Mouse (Mus musculus): ENCODE measurements at regions not wholly inside any gene's neighbourhood (a gene's known extent, or its start where the extent isn't known, plus 50 kb on each side); places are given as distances from the start of the nearest gene placed in this dataset.

- DNase-seq (ENCODE audit: low spot score) (no peak), ATAC-seq (replicated peaks; ENCODE audit: low FRiP score) (no peak)
- H3K9ac ChIP-seq (ENCODE audit: low read depth, low read length), result no peak overlapping the region
- no peak overlapping the region for H3K4me2 ChIP-seq
- H3K4me3 ChIP-seq (ENCODE audit: low read depth, low read length), result no peak overlapping the region
- H3K9me3 ChIP-seq (ENCODE audit: control insufficient read depth, low read length), result no peaks in the 10 kb centered on the region
- no peak overlapping the region for H3K27ac ChIP-seq (ENCODE audit: low read depth, low read length)
- H3K27me3 ChIP-seq (replicated peaks; ENCODE audit: control insufficient read depth, insufficient read depth, low read length), result no peaks in the 10 kb centered on the region
- no peaks in the 10 kb centered on the region for H3K4me1 ChIP-seq (replicated peaks; ENCODE audit: control insufficient read depth, insufficient read depth, low read length)
- WGBS, result 53% methylated on average over 5 of the region's 5 CpGs
- no peaks in the 10 kb centered on the region for H3K36me3 ChIP-seq (ENCODE audit: control insufficient read depth, insufficient read depth, low read length)
Observed at GRCm38 (mm10) chr11:64643171-64643570, 206.7 kb upstream of the F930015N05Rik start.

GRCm38 (mm10) chr11:64647938-64648337 is 211.5 kb upstream of the F930015N05Rik start:
- H3K4me1 ChIP-seq (replicated peaks; ENCODE audit: control insufficient read depth, insufficient read depth, low read length), result no peaks in the 10 kb centered on the region

GRCm38 (mm10) chr11:64650571-64651282 is 214.3 kb upstream of the F930015N05Rik start:
- Histone ChIP-seq H3K27me3 (replicated peaks; ENCODE audit: control insufficient read depth, insufficient read depth, low read length) (no peaks in the 10 kb centered on the region), H3K4me1 (replicated peaks; ENCODE audit: control insufficient read depth, insufficient read depth, low read length) (no peaks in the 10 kb centered on the region), H3K4me3 (ENCODE audit: low read depth, low read length) (no peak overlapping the region), H3K4me2 (no peak overlapping the region), H3K27ac (ENCODE audit: low read depth, low read length) (no peak overlapping the region), H3K36me3 (ENCODE audit: control insufficient read depth, insufficient read depth, low read length) (no peaks in the 10 kb centered on the region), H3K9ac (ENCODE audit: low read depth, low read length) (no peak overlapping the region), H3K9me3 (ENCODE audit: control insufficient read depth, low read length) (no peaks in the 10 kb centered on the region)
- no peak for ATAC-seq (replicated peaks; ENCODE audit: low FRiP score)
- 68% methylated on average over 10 of the region's 10 CpGs for WGBS
- DNase-seq (ENCODE audit: low spot score), result no peak

More at GRCm38 (mm10) chr11:64647938-64648337, 211.5 kb upstream of the F930015N05Rik start:
- DNase-seq (ENCODE audit: low spot score) (no peak), ATAC-seq (replicated peaks; ENCODE audit: low FRiP score) (no peak)
- H3K4me2 ChIP-seq, result no peak overlapping the region
- 57% methylated on average over 2 of the region's 2 CpGs for WGBS
- H3K27ac ChIP-seq (ENCODE audit: low read depth, low read length), result no peak overlapping the region
- no peaks in the 10 kb centered on the region for H3K27me3 ChIP-seq (replicated peaks; ENCODE audit: control insufficient read depth, insufficient read depth, low read length)
- H3K4me3 ChIP-seq (ENCODE audit: low read depth, low read length), result no peak overlapping the region
- no peaks in the 10 kb centered on the region for H3K36me3 ChIP-seq (ENCODE audit: control insufficient read depth, insufficient read depth, low read length)
- H3K9ac ChIP-seq (ENCODE audit: low read depth, low read length), result no peak overlapping the region
- no peaks in the 10 kb centered on the region for H3K9me3 ChIP-seq (ENCODE audit: control insufficient read depth, low read length)

GRCm38 (mm10) chr11:64652811-64653210 is 216.4 kb upstream of the F930015N05Rik start:
- Histone ChIP-seq H3K27me3 (replicated peaks; ENCODE audit: control insufficient read depth, insufficient read depth, low read length) (no peaks in the 10 kb centered on the region), H3K27ac (ENCODE audit: low read depth, low read length) (no peak overlapping the region), H3K9ac (ENCODE audit: low read depth, low read length) (no peak overlapping the region), H3K4me1 (replicated peaks; ENCODE audit: control insufficient read depth, insufficient read depth, low read length) (no peaks in the 10 kb centered on the region), H3K4me2 (no peak overlapping the region), H3K9me3 (ENCODE audit: control insufficient read depth, low read length) (no peaks in the 10 kb centered on the region), H3K4me3 (ENCODE audit: low read depth, low read length) (no peak overlapping the region), H3K36me3 (ENCODE audit: control insufficient read depth, insufficient read depth, low read length) (no peaks in the 10 kb centered on the region)
- DNase-seq (ENCODE audit: low spot score), result no peak
- ATAC-seq (replicated peaks; ENCODE audit: low FRiP score), result no peak

- no peak overlapping the region for H3K9ac ChIP-seq (ENCODE audit: low read depth, low read length)
- H3K27ac ChIP-seq (ENCODE audit: low read depth, low read length), result no peak overlapping the region
- H3K36me3 ChIP-seq (ENCODE audit: control insufficient read depth, insufficient read depth, low read length), result no peaks in the 10 kb centered on the region
- 47% methylated on average over 1 of the region's 1 CpGs for WGBS
- no peaks in the 10 kb centered on the region for H3K9me3 ChIP-seq (ENCODE audit: control insufficient read depth, low read length)
- H3K4me2 ChIP-seq, result no peak overlapping the region
- DNase-seq (ENCODE audit: low spot score) (no peak), ATAC-seq (replicated peaks; ENCODE audit: low FRiP score) (no peak)
- H3K4me3 ChIP-seq (ENCODE audit: low read depth, low read length), result no peak overlapping the region
- no peaks in the 10 kb centered on the region for H3K4me1 ChIP-seq (replicated peaks; ENCODE audit: control insufficient read depth, insufficient read depth, low read length)
- H3K27me3 ChIP-seq (replicated peaks; ENCODE audit: control insufficient read depth, insufficient read depth, low read length), result no peaks in the 10 kb centered on the region
Observed at GRCm38 (mm10) chr11:64655162-64655561, 218.7 kb upstream of the F930015N05Rik start.

- 54% methylated on average over 6 of the region's 6 CpGs for WGBS
- ATAC-seq (replicated peaks; ENCODE audit: low FRiP score) (no peak), DNase-seq (ENCODE audit: low spot score) (no peak)
- Histone ChIP-seq H3K27me3 (replicated peaks; ENCODE audit: control insufficient read depth, insufficient read depth, low read length) (no peaks in the 10 kb centered on the region), H3K4me1 (replicated peaks; ENCODE audit: control insufficient read depth, insufficient read depth, low read length) (no peaks in the 10 kb centered on the region), H3K9me3 (ENCODE audit: control insufficient read depth, low read length) (no peaks in the 10 kb centered on the region), H3K4me3 (ENCODE audit: low read depth, low read length) (no peak overlapping the region), H3K4me2 (no peak overlapping the region), H3K27ac (ENCODE audit: low read depth, low read length) (no peak overlapping the region), H3K9ac (ENCODE audit: low read depth, low read length) (no peak overlapping the region), H3K36me3 (ENCODE audit: control insufficient read depth, insufficient read depth, low read length) (no peaks in the 10 kb centered on the region)
Observed at GRCm38 (mm10) chr11:64663166-64663565, 226.7 kb upstream of the F930015N05Rik start.

GRCm38 (mm10) chr11:64667010-64667409 is 230.6 kb upstream of the F930015N05Rik start:
- Histone ChIP-seq H3K9ac (ENCODE audit: low read depth, low read length) (no peak overlapping the region), H3K4me2 (no peak overlapping the region), H3K4me3 (ENCODE audit: low read depth, low read length) (no peak overlapping the region), H3K36me3 (ENCODE audit: control insufficient read depth, insufficient read depth, low read length) (no peaks in the 10 kb centered on the region), H3K4me1 (replicated peaks; ENCODE audit: control insufficient read depth, insufficient read depth, low read length) (no peaks in the 10 kb centered on the region), H3K27ac (ENCODE audit: low read depth, low read length) (no peak overlapping the region), H3K9me3 (ENCODE audit: control insufficient read depth, low read length) (no peaks in the 10 kb centered on the region), H3K27me3 (replicated peaks; ENCODE audit: control insufficient read depth, insufficient read depth, low read length) (no peaks in the 10 kb centered on the region)
- no peak for DNase-seq (ENCODE audit: low spot score)
- no peak for ATAC-seq (replicated peaks; ENCODE audit: low FRiP score)
- WGBS, result 77% methylated on average over 3 of the region's 3 CpGs

- Histone ChIP-seq H3K27ac (ENCODE audit: low read depth, low read length) (no peak overlapping the region), H3K4me3 (ENCODE audit: low read depth, low read length) (no peak overlapping the region), H3K36me3 (ENCODE audit: control insufficient read depth, insufficient read depth, low read length) (no peaks in the 10 kb centered on the region), H3K4me1 (replicated peaks; ENCODE audit: control insufficient read depth, insufficient read depth, low read length) (no peaks in the 10 kb centered on the region), H3K4me2 (no peak overlapping the region), H3K27me3 (replicated peaks; ENCODE audit: control insufficient read depth, insufficient read depth, low read length) (no peaks in the 10 kb centered on the region), H3K9me3 (ENCODE audit: control insufficient read depth, low read length) (no peaks in the 10 kb centered on the region), H3K9ac (ENCODE audit: low read depth, low read length) (no peak overlapping the region)
- 66% methylated on average over 7 of the region's 7 CpGs for WGBS
- no peak for DNase-seq (ENCODE audit: low spot score)
- no peak for ATAC-seq (replicated peaks; ENCODE audit: low FRiP score)
Observed at GRCm38 (mm10) chr11:64667521-64667920, 231.1 kb upstream of the F930015N05Rik start.

- DNase-seq (ENCODE audit: low spot score) (no peak), ATAC-seq (replicated peaks; ENCODE audit: low FRiP score) (no peak)
- no peak overlapping the region for H3K4me2 ChIP-seq
- no peaks in the 10 kb centered on the region for H3K36me3 ChIP-seq (ENCODE audit: control insufficient read depth, insufficient read depth, low read length)
- 52% methylated on average over 3 of the region's 3 CpGs for WGBS
- no peaks in the 10 kb centered on the region for H3K27me3 ChIP-seq (replicated peaks; ENCODE audit: control insufficient read depth, insufficient read depth, low read length)
- H3K9ac ChIP-seq (ENCODE audit: low read depth, low read length), result no peak overlapping the region
- H3K4me1 ChIP-seq (replicated peaks; ENCODE audit: control insufficient read depth, insufficient read depth, low read length), result no peaks in the 10 kb centered on the region
- peaks cover 3% of the 10 kb centered on the region; the same call in 1 of the 2 replicates for H3K9me3 ChIP-seq (ENCODE audit: control insufficient read depth, low read length)
- H3K4me3 ChIP-seq (ENCODE audit: low read depth, low read length), result no peak overlapping the region
- no peak overlapping the region for H3K27ac ChIP-seq (ENCODE audit: low read depth, low read length)
Observed at GRCm38 (mm10) chr11:64671898-64672297, 235.4 kb upstream of the F930015N05Rik start.
